Mouse (Mus musculus): Measurements from ENCODE around the gene Camta2.
A peak's percentile ranks its signal among the peaks of the same experiment; 100 is the strongest.

Gene Camta2

GRCm38 (mm10) chr11:70651391-70651790 lies 36.5 kb downstream of the Camta2 start:
- peak; percentile 73 to 83 for DNase-seq (ENCODE audit: inconsistent age in 2 of 2, low spot score in 1 of 2)

GRCm38 (mm10) chr11:70650322-70651175 lies 37.4 kb downstream of the Camta2 start:
- peak; percentile 34 to 63 for DNase-seq (ENCODE audit: inconsistent age in 2 of 2, low spot score in 1 of 2)

GRCm38 (mm10) chr11:70649185-70649734 lies 38.6 kb downstream of the Camta2 start:
- DNase-seq (ENCODE audit: inconsistent age in 2 of 2, low spot score in 1 of 2), result peak in 1 of 2 experiments; percentile 23

- DNase-seq (ENCODE audit: inconsistent age in 2 of 2, low spot score in 1 of 2), result peak in 1 of 2 experiments; percentile 52
Observed at GRCm38 (mm10) chr11:70648512-70648911, 39.4 kb downstream of the Camta2 start.

- peak; percentile 63 to 86 for DNase-seq (ENCODE audit: inconsistent age in 2 of 2, low spot score in 1 of 2)
Observed at GRCm38 (mm10) chr11:70647716-70648420, 40.0 kb downstream of the Camta2 start.

- peak; percentile 97 to 98 for DNase-seq (ENCODE audit: inconsistent age in 2 of 2, low spot score in 1 of 2)
Observed at GRCm38 (mm10) chr11:70646691-70647650, 40.9 kb downstream of the Camta2 start, which contains the start of the genes Rnf167 and Slc25a11. Gene Rnf167 (plus strand): TSS chr11:70647235. Gene Slc25a11 (minus strand): TSS chr11:70647479.

- peak in 1 of 2 experiments; percentile 46 for DNase-seq (ENCODE audit: inconsistent age in 2 of 2, low spot score in 1 of 2)
Observed at GRCm38 (mm10) chr11:70646259-70646555, 41.7 kb downstream of the Camta2 start.

- peak; percentile 22 to 71 for DNase-seq (ENCODE audit: inconsistent age in 2 of 2, low spot score in 1 of 2)
Observed at GRCm38 (mm10) chr11:70645461-70646258, 42.2 kb downstream of the Camta2 start.

- peak in 1 of 2 experiments; percentile 36 for DNase-seq (ENCODE audit: inconsistent age in 2 of 2, low spot score in 1 of 2)
Observed at GRCm38 (mm10) chr11:70644564-70645103, 43.3 kb downstream of the Camta2 start.

GRCm38 (mm10) chr11:70643051-70643450 lies 44.9 kb downstream of the Camta2 start:
- no peak for DNase-seq (ENCODE audit: inconsistent age in 2 of 2, low spot score in 1 of 2)

- DNase-seq (ENCODE audit: inconsistent age in 2 of 2, low spot score in 1 of 2), result no peak
Observed at GRCm38 (mm10) chr11:70641241-70641640, 46.7 kb downstream of the Camta2 start.

- peak; percentile 27 to 66 for DNase-seq (ENCODE audit: inconsistent age in 2 of 2, low spot score in 1 of 2)
Observed at GRCm38 (mm10) chr11:70639976-70640375, 47.9 kb downstream of the Camta2 start.

- no peak for DNase-seq (ENCODE audit: inconsistent age in 2 of 2, low spot score in 1 of 2)
Observed at GRCm38 (mm10) chr11:70638714-70639278, 49.1 kb downstream of the Camta2 start, which contains the start of gene Gp1ba. Gene Gp1ba (plus strand): TSS chr11:70639122.

GRCm38 (mm10) chr11:70638293-70638692 lies 49.6 kb downstream of the Camta2 start:
- no peak for DNase-seq (ENCODE audit: inconsistent age in 2 of 2, low spot score in 1 of 2)

- no peak for DNase-seq (ENCODE audit: inconsistent age in 2 of 2, low spot score in 1 of 2)
Observed at GRCm38 (mm10) chr11:70637764-70638163, 50.1 kb downstream of the Camta2 start.

GRCm38 (mm10) chr11:70635601-70636000 lies 52.3 kb downstream of the Camta2 start:
- no peak for DNase-seq (ENCODE audit: inconsistent age in 2 of 2, low spot score in 1 of 2)

- DNase-seq (ENCODE audit: inconsistent age in 2 of 2, low spot score in 1 of 2), result no peak
Observed at GRCm38 (mm10) chr11:70630129-70630528, 57.8 kb downstream of the Camta2 start.

- DNase-seq (ENCODE audit: inconsistent age in 2 of 2, low spot score in 1 of 2), result peak in 1 of 2 experiments; percentile 50
Observed at GRCm38 (mm10) chr11:70629557-70629956, 58.3 kb downstream of the Camta2 start.

GRCm38 (mm10) chr11:70628431-70628830 lies 59.5 kb downstream of the Camta2 start:
- DNase-seq (ENCODE audit: inconsistent age in 2 of 2, low spot score in 1 of 2), result peak in 1 of 2 experiments; percentile 69
